Mouse (Mus musculus): ENCODE data around the gene Ccdc78.

Gene Ccdc78

DNA sequence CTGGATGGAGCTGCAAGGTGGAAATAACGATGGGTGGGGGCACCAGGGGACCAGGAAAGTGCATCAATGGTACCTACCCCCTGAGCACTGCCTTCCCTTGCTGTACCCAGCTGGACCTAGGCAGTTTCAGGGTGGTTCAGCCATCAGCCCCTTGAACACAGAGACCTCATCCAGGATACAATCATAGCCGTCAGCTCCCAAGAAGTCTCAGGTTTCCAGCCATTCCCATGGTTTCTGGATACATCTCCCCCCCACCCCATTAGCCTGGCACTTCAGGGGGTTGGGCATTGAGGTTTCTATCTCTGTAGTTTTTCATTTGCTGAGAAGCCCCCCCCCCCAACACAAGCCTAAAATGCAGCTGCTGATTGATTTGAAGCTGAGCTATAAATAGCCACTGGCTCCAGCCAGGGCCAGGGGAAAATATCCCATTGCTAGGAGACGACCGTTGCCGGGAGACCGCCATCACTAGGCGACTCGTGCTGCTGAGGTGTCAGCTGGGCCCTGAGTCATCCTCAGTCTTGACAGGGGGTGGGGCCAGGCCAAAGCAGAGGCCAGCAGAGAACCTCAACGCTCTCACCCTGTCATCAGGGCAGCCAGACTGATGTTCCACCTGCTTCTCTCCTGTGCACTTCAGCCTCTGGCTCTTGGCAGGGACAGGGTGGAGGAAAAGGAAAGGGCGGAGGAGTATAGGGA lies 16.6 kb downstream of the Ccdc78 start:
- in situ Hi-C loops (cut with MboI; ENCODE audit: low pct_unique_long_range_greater_than_20kb in 1 of 2, low sequenced_read_pairs in 2 of 2, unreplicated experiment in 1 of 2): loop anchor here in 1 of 2 experiments (10.0 kb wide), 1 partner anchor 98 kb away; no protein-coding TSS in a partner anchor

GRCm38 (mm10) chr17:25806507-25806906 lies 20.1 kb downstream of the Ccdc78 start:
- in situ Hi-C loops (cut with MboI; ENCODE audit: low pct_unique_long_range_greater_than_20kb in 1 of 2, low sequenced_read_pairs in 2 of 2, unreplicated experiment in 1 of 2): loop anchor here in 1 of 2 experiments (10.0 kb wide), 1 partner anchor 102 kb away; no protein-coding TSS in a partner anchor

DNA sequence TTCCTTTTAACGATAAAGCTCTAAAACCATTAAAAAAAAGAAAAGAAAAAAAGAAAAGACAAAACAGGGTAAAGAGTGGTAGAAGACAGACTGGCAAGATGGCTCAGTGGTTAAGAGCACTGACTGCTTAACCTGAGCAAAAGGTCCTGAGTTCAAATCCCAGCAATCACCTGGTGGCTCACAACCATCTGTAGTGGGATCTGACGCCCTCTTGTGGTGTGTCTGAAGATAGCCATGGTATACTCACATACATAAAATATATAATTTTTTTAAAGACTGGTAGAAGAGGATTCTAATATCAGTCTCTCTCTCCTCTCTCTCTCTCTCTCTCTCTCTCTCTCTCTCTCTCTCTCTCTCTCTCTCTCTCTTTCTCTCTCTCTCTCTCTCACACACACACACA lies 21.1 kb downstream of the Ccdc78 start:
- in situ Hi-C loops (cut with MboI; ENCODE audit: low pct_unique_long_range_greater_than_20kb in 1 of 2, low sequenced_read_pairs in 2 of 2, unreplicated experiment in 1 of 2): loop anchor here in 1 of 2 experiments (10.0 kb wide), 1 partner anchor 103 kb away; no protein-coding TSS in a partner anchor

GRCm38 (mm10) chr17:25808028-25808427 lies 21.6 kb downstream of the Ccdc78 start:
- in situ Hi-C loops (cut with MboI; ENCODE audit: low pct_unique_long_range_greater_than_20kb in 1 of 2, low sequenced_read_pairs in 2 of 2, unreplicated experiment in 1 of 2): loop anchor here in 1 of 2 experiments (10.0 kb wide), 1 partner anchor 103 kb away; no protein-coding TSS in a partner anchor

GRCm38 (mm10) chr17:25808789-25809605 lies 22.6 kb downstream of the Ccdc78 start, which contains the start of gene Fbxl16:
Fbxl16 (plus strand) TSS chr17:25809085.
- in situ Hi-C loops (cut with MboI; ENCODE audit: low pct_unique_long_range_greater_than_20kb in 1 of 2, low sequenced_read_pairs in 2 of 2, unreplicated experiment in 1 of 2): loop anchor here in 1 of 2 experiments (10.0 kb wide), 1 partner anchor 104 kb away; no protein-coding TSS in a partner anchor

GRCm38 (mm10) chr17:25809606-25810340 lies 23.4 kb downstream of the Ccdc78 start:
- in situ Hi-C loops (cut with MboI; ENCODE audit: low pct_unique_long_range_greater_than_20kb in 1 of 2, low sequenced_read_pairs in 2 of 2, unreplicated experiment in 1 of 2): loop anchor here in 1 of 2 experiments (10.0 kb wide), 1 partner anchor 105 kb away; no protein-coding TSS in a partner anchor

- in situ Hi-C loops (cut with MboI; ENCODE audit: low pct_unique_long_range_greater_than_20kb in 1 of 2, low sequenced_read_pairs in 2 of 2, unreplicated experiment in 1 of 2): no loop called here
These were observed 24.5 kb downstream of the Ccdc78 start for GRCm38 (mm10) chr17:25810890-25811289.

GRCm38 (mm10) chr17:25813471-25813870 lies 27.1 kb downstream of the Ccdc78 start:
- in situ Hi-C loops (cut with MboI; ENCODE audit: low pct_unique_long_range_greater_than_20kb in 1 of 2, low sequenced_read_pairs in 2 of 2, unreplicated experiment in 1 of 2): no loop called here

DNA sequence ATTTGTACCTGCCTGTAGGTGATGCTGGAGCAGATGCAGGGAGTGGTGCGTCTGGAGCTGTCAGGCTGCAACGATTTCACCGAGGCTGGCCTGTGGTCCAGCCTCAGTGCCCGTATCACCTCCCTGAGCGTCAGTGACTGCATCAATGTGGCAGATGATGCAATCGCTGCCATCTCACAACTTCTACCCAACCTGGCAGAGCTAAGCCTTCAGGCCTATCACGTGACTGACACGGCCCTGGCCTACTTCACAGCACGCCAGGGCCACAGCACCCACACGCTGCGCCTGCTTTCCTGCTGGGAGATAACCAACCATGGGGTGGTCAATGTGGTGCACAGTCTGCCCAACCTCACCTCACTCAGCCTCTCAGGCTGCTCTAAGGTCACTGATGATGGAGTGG lies 31.3 kb downstream of the Ccdc78 start:
- in situ Hi-C loops (cut with MboI; ENCODE audit: low pct_unique_long_range_greater_than_20kb in 1 of 2, low sequenced_read_pairs in 2 of 2, unreplicated experiment in 1 of 2): no loop called here

DNA sequence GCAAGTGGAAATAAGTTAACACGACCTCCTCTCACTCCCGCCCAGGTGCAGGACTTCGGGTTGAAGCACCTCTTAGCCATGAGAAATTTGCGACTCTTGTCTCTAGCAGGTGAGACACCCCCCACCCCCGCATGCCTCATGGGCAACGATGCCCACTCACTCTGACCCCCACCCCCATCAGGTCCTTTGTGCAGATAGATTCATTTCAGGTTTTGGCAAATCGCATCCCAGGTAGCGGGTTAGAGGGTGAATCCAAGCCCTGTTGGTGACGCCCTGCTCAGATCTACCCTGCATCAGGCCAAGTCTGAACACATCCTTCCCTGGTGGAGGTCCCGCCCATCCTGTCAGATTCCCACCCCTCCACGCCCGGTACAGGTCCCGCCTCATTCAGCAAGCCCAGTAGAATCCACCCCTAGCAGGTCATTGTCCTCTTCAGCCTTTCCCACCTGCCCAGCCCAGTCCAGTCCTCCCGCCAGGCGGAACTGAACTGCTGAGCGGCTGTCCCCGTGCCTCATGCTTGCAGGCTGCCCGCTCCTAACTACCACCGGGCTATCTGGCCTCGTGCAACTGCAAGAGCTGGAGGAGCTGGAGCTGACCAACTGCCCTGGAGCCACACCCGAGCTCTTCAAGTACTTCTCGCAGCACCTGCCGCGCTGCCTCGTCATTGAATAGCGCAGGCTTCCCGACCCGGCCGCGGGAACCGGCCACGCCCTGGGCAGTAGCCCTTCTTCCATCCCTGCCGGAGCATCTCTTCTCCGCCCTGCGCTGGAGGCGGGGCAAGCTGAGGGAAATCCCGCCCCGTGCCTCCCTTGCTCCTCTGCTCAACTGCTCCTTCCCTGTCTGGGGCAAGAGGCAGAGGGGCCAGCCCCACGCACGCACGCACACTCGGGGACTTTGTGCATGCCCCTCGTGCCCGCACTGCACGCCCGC lies 32.7 kb downstream of the Ccdc78 start:
- in situ Hi-C loops (cut with MboI; ENCODE audit: low pct_unique_long_range_greater_than_20kb in 1 of 2, low sequenced_read_pairs in 2 of 2, unreplicated experiment in 1 of 2): no loop called here

- in situ Hi-C loops (cut with MboI; ENCODE audit: low pct_unique_long_range_greater_than_20kb in 1 of 2, low sequenced_read_pairs in 2 of 2, unreplicated experiment in 1 of 2): no loop called here
These were observed 37.1 kb downstream of the Ccdc78 start, which contains the start of gene Wdr24 for GRCm38 (mm10) chr17:25823452-25823851. Wdr24 (plus strand) TSS chr17:25823627.

- in situ Hi-C loops (cut with MboI; ENCODE audit: low pct_unique_long_range_greater_than_20kb in 1 of 2, low sequenced_read_pairs in 2 of 2, unreplicated experiment in 1 of 2): no loop called here
These were observed 38.2 kb downstream of the Ccdc78 start for GRCm38 (mm10) chr17:25824362-25825142.

- in situ Hi-C loops (cut with MboI; ENCODE audit: low pct_unique_long_range_greater_than_20kb in 1 of 2, low sequenced_read_pairs in 2 of 2, unreplicated experiment in 1 of 2): no loop called here
These were observed 38.9 kb downstream of the Ccdc78 start for GRCm38 (mm10) chr17:25825311-25825710.

DNA sequence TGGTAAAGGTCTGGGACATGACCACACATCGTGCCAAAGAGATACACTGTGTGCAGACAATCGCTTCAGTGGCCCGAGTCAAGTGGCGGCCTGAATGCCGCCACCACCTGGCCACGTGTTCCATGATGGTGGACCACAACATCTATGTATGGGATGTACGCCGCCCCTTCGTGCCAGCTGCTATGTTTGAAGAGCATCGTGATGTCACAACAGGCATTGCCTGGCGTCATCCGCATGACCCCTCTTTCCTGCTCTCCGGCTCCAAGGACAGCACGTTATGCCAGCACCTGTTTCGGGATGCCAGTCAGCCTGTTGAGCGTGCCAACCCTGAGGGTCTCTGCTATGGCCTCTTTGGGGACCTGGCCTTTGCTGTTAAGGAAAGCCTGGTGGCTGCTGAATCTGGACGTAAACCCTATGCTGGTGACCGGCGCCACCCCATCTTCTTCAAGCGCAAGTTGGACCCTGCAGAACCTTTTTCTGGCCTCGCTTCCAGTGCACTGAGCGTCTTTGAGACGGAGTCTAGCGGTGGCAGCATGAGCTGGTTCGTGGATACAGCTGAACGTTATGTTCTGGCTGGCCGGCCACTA lies 39.7 kb downstream of the Ccdc78 start:
- in situ Hi-C loops (cut with MboI; ENCODE audit: low pct_unique_long_range_greater_than_20kb in 1 of 2, low sequenced_read_pairs in 2 of 2, unreplicated experiment in 1 of 2): no loop called here

GRCm38 (mm10) chr17:25827011-25827410 lies 40.6 kb downstream of the Ccdc78 start:
- in situ Hi-C loops (cut with MboI; ENCODE audit: low pct_unique_long_range_greater_than_20kb in 1 of 2, low sequenced_read_pairs in 2 of 2, unreplicated experiment in 1 of 2): no loop called here

DNA sequence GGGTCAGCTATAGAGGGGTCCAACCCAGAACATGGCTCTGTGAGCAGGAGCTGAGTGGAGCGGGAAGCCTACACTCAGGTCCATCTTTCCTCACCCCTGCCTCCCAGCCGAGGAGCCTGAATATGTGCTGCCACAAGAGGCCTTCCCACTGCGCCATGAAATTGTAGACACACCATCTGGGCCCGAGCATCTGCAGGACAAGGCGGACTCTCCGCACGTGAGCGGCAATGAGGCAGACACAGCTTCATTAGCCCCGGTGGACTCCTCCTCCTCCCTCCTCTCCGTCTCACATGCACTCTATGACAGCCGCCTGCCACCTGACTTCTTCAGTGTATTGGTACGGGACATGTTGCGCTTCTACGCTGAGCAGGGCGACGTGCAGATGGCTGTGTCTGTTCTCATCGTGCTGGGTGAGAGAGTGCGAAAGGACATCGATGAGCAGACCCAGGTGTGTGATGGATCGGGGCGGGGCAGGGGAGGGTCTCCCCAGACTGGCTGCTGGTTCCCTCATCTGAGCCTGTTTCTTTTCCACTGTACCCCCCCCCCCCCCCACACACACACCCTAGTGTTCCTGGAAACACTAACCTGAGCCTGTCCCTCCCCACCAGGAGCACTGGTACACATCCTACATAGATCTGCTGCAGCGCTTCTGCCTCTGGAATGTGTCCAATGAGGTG lies 41.3 kb downstream of the Ccdc78 start:
- in situ Hi-C loops (cut with MboI; ENCODE audit: low pct_unique_long_range_greater_than_20kb in 1 of 2, low sequenced_read_pairs in 2 of 2, unreplicated experiment in 1 of 2): no loop called here

All from mouse embryonic stem cell (cell line).